Mouse (Mus musculus): ENCODE data around the gene Myo7a. TPM values are rescaled to one million over a fixed set of nuclear protein-coding genes. Genes with fewer than 3 reads are reported as not detected.

Gene Myo7a
- polyA plus RNA-seq, 1 experiment from 2014 or later: 8.3 TPM

- DNase-seq: no peak
These were observed 2.2 kb downstream of the Myo7a start for GRCm38 (mm10) chr7:98117012-98117660.

GRCm38 (mm10) chr7:98114656-98115055 is 4.7 kb downstream of the Myo7a start:
- no peaks in the 10 kb centered on the region for H3K36me3 ChIP-seq
- DNase-seq (no peak), ATAC-seq (ENCODE audit: low read depth) (no peak)
- H3K27ac ChIP-seq: no peak overlapping the region
- no peaks in the 10 kb centered on the region for H3K9me3 ChIP-seq (replicated peaks)
- H3K4me2 ChIP-seq: no peak overlapping the region
- H3K9ac ChIP-seq: no peak overlapping the region
- peaks cover 22% of the 10 kb centered on the region for H3K4me1 ChIP-seq (replicated peaks)
- 43% methylated on average over 6 of the region's 6 CpGs for WGBS (ENCODE audit: insufficient replicate concordance)
- H3K27me3 ChIP-seq: peaks cover 31% of the 10 kb centered on the region
- H3K4me3 ChIP-seq (replicated peaks): no peak overlapping the region

More at GRCm38 (mm10) chr7:98117012-98117660, 2.2 kb downstream of the Myo7a start:
- H3K9me3 ChIP-seq (replicated peaks): no peaks in the 10 kb centered on the region
- no peaks in the 10 kb centered on the region for H3K36me3 ChIP-seq
- ATAC-seq (ENCODE audit: low read depth): no peak
- WGBS (ENCODE audit: insufficient replicate concordance): 39% methylated on average over 11 of the region's 11 CpGs
- no peak overlapping the region for H3K27ac ChIP-seq
- H3K4me3 ChIP-seq (replicated peaks): no peak overlapping the region
- H3K27me3 ChIP-seq: peaks cover 8% of the 10 kb centered on the region
- no peak overlapping the region for H3K4me2 ChIP-seq
- H3K4me1 ChIP-seq (replicated peaks): peaks cover 40% of the 10 kb centered on the region
- H3K9ac ChIP-seq: no peak overlapping the region

GRCm38 (mm10) chr7:98111233-98111632 is 8.1 kb downstream of the Myo7a start:
- H3K4me3 ChIP-seq (replicated peaks): no peak overlapping the region
- DNase-seq (no peak), ATAC-seq (ENCODE audit: low read depth) (no peak)
- no peaks in the 10 kb centered on the region for H3K9me3 ChIP-seq (replicated peaks)
- peaks cover 8% of the 10 kb centered on the region; the same call in 1 of the 2 replicates for H3K4me1 ChIP-seq (replicated peaks)
- peak overlapping the region; percentile 12; the same call in 1 of the 2 replicates for H3K4me2 ChIP-seq
- peaks cover 32% of the 10 kb centered on the region for H3K27me3 ChIP-seq
- no peak overlapping the region for H3K27ac ChIP-seq
- 20% methylated on average over 25 of the region's 25 CpGs for WGBS (ENCODE audit: insufficient replicate concordance)
- H3K9ac ChIP-seq: no peak overlapping the region
- no peaks in the 10 kb centered on the region for H3K36me3 ChIP-seq

GRCm38 (mm10) chr7:98109771-98110170 is 9.6 kb downstream of the Myo7a start:
- peaks cover 10% of the 10 kb centered on the region for H3K4me1 ChIP-seq (replicated peaks)
- no peak for DNase-seq
- H3K4me3 ChIP-seq (replicated peaks): no peak overlapping the region
- no peak overlapping the region for H3K27ac ChIP-seq
- no peaks in the 10 kb centered on the region for H3K36me3 ChIP-seq
- WGBS (ENCODE audit: insufficient replicate concordance): 58% methylated on average over 4 of the region's 4 CpGs
- no peak overlapping the region for H3K9ac ChIP-seq
- peaks cover 32% of the 10 kb centered on the region for H3K27me3 ChIP-seq
- no peak for ATAC-seq (ENCODE audit: low read depth)
- H3K4me2 ChIP-seq: no peak overlapping the region
- no peaks in the 10 kb centered on the region for H3K9me3 ChIP-seq (replicated peaks)

- Histone ChIP-seq H3K27me3 (peaks cover 32% of the 10 kb centered on the region), H3K9me3 (replicated peaks) (no peaks in the 10 kb centered on the region), H3K4me2 (no peak overlapping the region), H3K9ac (no peak overlapping the region; the same call in 1 of the 2 replicates), H3K4me3 (replicated peaks) (no peak overlapping the region), H3K4me1 (replicated peaks) (peaks cover 12% of the 10 kb centered on the region), H3K27ac (no peak overlapping the region), H3K36me3 (no peaks in the 10 kb centered on the region)
- ATAC-seq (ENCODE audit: low read depth) (no peak), DNase-seq (no peak)
- WGBS (ENCODE audit: insufficient replicate concordance): 66% methylated on average over 16 of the region's 16 CpGs
These were observed 10.5 kb downstream of the Myo7a start for GRCm38 (mm10) chr7:98108636-98109430.

GRCm38 (mm10) chr7:98106272-98106671 is 13.1 kb downstream of the Myo7a start:
- Histone ChIP-seq H3K9me3 (replicated peaks) (no peaks in the 10 kb centered on the region), H3K4me2 (no peak overlapping the region), H3K27ac (no peak overlapping the region), H3K9ac (no peak overlapping the region), H3K4me1 (replicated peaks) (peaks cover 26% of the 10 kb centered on the region), H3K27me3 (peaks cover 15% of the 10 kb centered on the region), H3K4me3 (replicated peaks) (no peak overlapping the region), H3K36me3 (no peaks in the 10 kb centered on the region)
- DNase-seq (no peak), ATAC-seq (ENCODE audit: low read depth) (no peak)
- WGBS (ENCODE audit: insufficient replicate concordance): 71% methylated on average over 7 of the region's 7 CpGs

GRCm38 (mm10) chr7:98104481-98105435 is 14.6 kb downstream of the Myo7a start:
- 50% methylated on average over 16 of the region's 16 CpGs for WGBS (ENCODE audit: insufficient replicate concordance)

GRCm38 (mm10) chr7:98103942-98104292 is 15.4 kb downstream of the Myo7a start:
- no peak for ATAC-seq (ENCODE audit: low read depth)

More at GRCm38 (mm10) chr7:98104481-98105435, 14.6 kb downstream of the Myo7a start:
- ATAC-seq (ENCODE audit: low read depth) (peak; percentile 72), DNase-seq (no peak)
- H3K36me3 ChIP-seq: no peaks in the 10 kb centered on the region
- peak overlapping the region; percentile 34; the same call in 1 of the 2 replicates for H3K9ac ChIP-seq
- H3K4me3 ChIP-seq (replicated peaks): peak overlapping the region; percentile 5; the same call in 1 of the 2 replicates
- H3K4me2 ChIP-seq: peak overlapping the region; percentile 49
- H3K27me3 ChIP-seq: peaks cover 1% of the 10 kb centered on the region
- no peaks in the 10 kb centered on the region for H3K9me3 ChIP-seq (replicated peaks)
- H3K27ac ChIP-seq: peak overlapping the region; percentile 82
- peaks cover 26% of the 10 kb centered on the region for H3K4me1 ChIP-seq (replicated peaks)

GRCm38 (mm10) chr7:98103002-98103941 is 16.1 kb downstream of the Myo7a start:
- Histone ChIP-seq H3K4me3 (replicated peaks) (peak overlapping the region; percentile 54), H3K36me3 (no peaks in the 10 kb centered on the region; the same call in 1 of the 2 replicates), H3K9me3 (replicated peaks) (no peaks in the 10 kb centered on the region), H3K9ac (peak overlapping the region; percentile 67), H3K27ac (peak overlapping the region; percentile 82), H3K4me2 (peak overlapping the region; percentile 65), H3K4me1 (replicated peaks) (peaks cover 26% of the 10 kb centered on the region), H3K27me3 (no peaks in the 10 kb centered on the region)
- WGBS (ENCODE audit: insufficient replicate concordance): 15% methylated on average over 16 of the region's 26 CpGs
- DNase-seq (peak; percentile 75), ATAC-seq (ENCODE audit: low read depth) (no peak)

More at GRCm38 (mm10) chr7:98103942-98104292, 15.4 kb downstream of the Myo7a start:
- 57% methylated on average over 5 of the region's 5 CpGs for WGBS (ENCODE audit: insufficient replicate concordance)
- Histone ChIP-seq H3K27ac (peak overlapping the region; percentile 82), H3K4me1 (replicated peaks) (peaks cover 26% of the 10 kb centered on the region), H3K4me2 (peak overlapping the region; percentile 65; the same call in 1 of the 2 replicates), H3K9ac (peak overlapping the region; percentile 1; the same call in 1 of the 2 replicates), H3K27me3 (no peaks in the 10 kb centered on the region; the same call in 1 of the 2 replicates), H3K9me3 (replicated peaks) (no peaks in the 10 kb centered on the region), H3K4me3 (replicated peaks) (no peak overlapping the region), H3K36me3 (no peaks in the 10 kb centered on the region)
- no peak for DNase-seq

GRCm38 (mm10) chr7:98102488-98102887 is 16.8 kb downstream of the Myo7a start:
- no peak for ATAC-seq (ENCODE audit: low read depth)
- Histone ChIP-seq H3K9ac (peak overlapping the region; percentile 67), H3K27ac (no peak overlapping the region), H3K4me1 (replicated peaks) (peaks cover 26% of the 10 kb centered on the region), H3K36me3 (peaks cover 5% of the 10 kb centered on the region), H3K4me3 (replicated peaks) (peak overlapping the region; percentile 54), H3K27me3 (no peaks in the 10 kb centered on the region), H3K9me3 (replicated peaks) (no peaks in the 10 kb centered on the region), H3K4me2 (peak overlapping the region; percentile 65)
- 85% methylated on average over 11 of the region's 11 CpGs for WGBS (ENCODE audit: insufficient replicate concordance)
- no peak for DNase-seq

All from liver, embryonic 13.5 days (tissue).